Mouse (Mus musculus) heart, adult 10 weeks (tissue): ENCODE measurements around the gene Gpn3. TPM values are rescaled to one million over a fixed set of nuclear protein-coding genes. Genes with fewer than 3 reads are reported as not detected.

Source experiments
- polyA plus RNA-seq: library from polyadenylated mRNA; stranded (reverse); fragments of 350-450 nt; fragmentation: Illumina TruSeq; extraction: RNeasy Lipid Tissue Mini Kit (QIAGEN cat#74804); gene quantifications from one replicate; pipeline ENCODE4 v1.2.3, GENCODE M21; 2014; ENCODE audit warnings: low read depth, low replicate concordance

Gpn3 gene
- polyA plus RNA-seq, result 25.7 TPM

GRCm38 (mm10) chr5:122371591-122372191 is at the start of gene Gpn3:
Gene Gpn3 (plus strand): TSS chr5:122371876.

GRCm38 (mm10) chr5:122353807-122354491 is 17.7 kb upstream of the Gpn3 start, which contains the start of the genes Rad9b and Vps29:
Gene Rad9b (minus strand): TSS chr5:122354233.
Gene Vps29 (plus strand): TSS chr5:122354369.

GRCm38 (mm10) chr5:122372192-122372769 is 605 bp downstream of the Gpn3 start, which contains the start of gene Fam216a:
Gene Fam216a (minus strand): TSS chr5:122372364.

GRCm38 (mm10) chr5:122391786-122392180 is 20.1 kb downstream of the Gpn3 start, which contains the start of gene Arpc3:
Gene Arpc3 (plus strand): TSS chr5:122391878.

GRCm38 (mm10) chr5:122421271-122422068 is 49.8 kb downstream of the Gpn3 start, which contains the start of gene Anapc7:
Gene Anapc7 (plus strand): TSS chr5:122421693.

Other genes with a start within 250 kb of the Gpn3 start
- gene Ccdc63, start 231.1 kb upstream of the Gpn3 start, polyA plus RNA-seq, result not detected
- 139 TPM for gene Ppp1cc, start 213.6 kb upstream of the Gpn3 start, polyA plus RNA-seq
- 1.2 TPM for gene Hvcn1, start 165.1 kb upstream of the Gpn3 start, polyA plus RNA-seq
- 4.1 TPM for gene Tctn1, start 107.4 kb upstream of the Gpn3 start, polyA plus RNA-seq
- 87.6 TPM for gene Pptc7, start 87.5 kb upstream of the Gpn3 start, polyA plus RNA-seq
- 3.7 TPM for gene Rad9b, start 17.6 kb upstream of the Gpn3 start, polyA plus RNA-seq
- 71.2 TPM for gene Vps29, start 17.5 kb upstream of the Gpn3 start, polyA plus RNA-seq
- 10.1 TPM for gene Fam216a, start 488 bp downstream of the Gpn3 start, polyA plus RNA-seq
- gene Arpc3, start 20.0 kb downstream of the Gpn3 start, polyA plus RNA-seq, result 171 TPM
- 28.5 TPM for gene Anapc7, start 49.8 kb downstream of the Gpn3 start, polyA plus RNA-seq
- 9,235 TPM for gene Atp2a2, start 130.3 kb downstream of the Gpn3 start, polyA plus RNA-seq
- 87.0 TPM for gene Ift81, start 242.6 kb downstream of the Gpn3 start, polyA plus RNA-seq